Mouse (Mus musculus): ENCODE results near the gene Olfr95. TPM values are rescaled to one million over a fixed set of nuclear protein-coding genes. Genes with fewer than 3 reads are reported as not detected.
"Not testable (repeated sequence)": the region's sequence is repeated elsewhere in the genome, so short reads cannot be mapped to it uniquely, and the experiment has no call there.

Olfr95 gene
- polyA plus RNA-seq (2015; fragmentation: Nextera tagmentation; extraction: Ambion mirVana), result not detected in 2 replicates

GRCm38 (mm10) chr17:37213018-37213417, at the start of gene Olfr95:
Gene Olfr95, minus strand, starts transcription at chr17:37213118.
- Histone ChIP-seq H3K4me3 (replicated peaks) (no peak within 1 kb of the TSS), H3K36me3 (replicated peaks) (no peaks in the 10 kb centered on the region), H3K4me2 (no peak within 1 kb of the TSS), H3K9ac (no peak within 1 kb of the TSS), H3K27me3 (peaks cover 15% of the 10 kb centered on the region), H3K27ac (replicated peaks) (no peak within 1 kb of the TSS), H3K9me3 (replicated peaks) (no peaks in the 10 kb centered on the region), H3K4me1 (replicated peaks) (no peaks in the 10 kb centered on the region)
- ATAC-seq (ENCODE audit: insufficient read depth), result no peak
- WGBS (ENCODE audit: insufficient replicate concordance), result 37% methylated on average over 3 of the region's 3 CpGs

- no peak for ATAC-seq (ENCODE audit: insufficient read depth)
- H3K9ac ChIP-seq, result no peak overlapping the region
- H3K27me3 ChIP-seq, result no peaks in the 10 kb centered on the region
- H3K36me3 ChIP-seq (replicated peaks), result no peaks in the 10 kb centered on the region
- H3K27ac ChIP-seq (replicated peaks), result no peak overlapping the region
- WGBS (ENCODE audit: insufficient replicate concordance), result 0% methylated on average over 1 of the region's 1 CpGs
- no peaks in the 10 kb centered on the region for H3K4me1 ChIP-seq (replicated peaks)
- no peak overlapping the region for H3K4me3 ChIP-seq (replicated peaks)
- H3K4me2 ChIP-seq, result no peak overlapping the region
- H3K9me3 ChIP-seq (replicated peaks), result no peaks in the 10 kb centered on the region
Observed at GRCm38 (mm10) chr17:37250544-37250943, 37.6 kb upstream of the Olfr95 start.

GRCm38 (mm10) chr17:37249460-37249859, 36.5 kb upstream of the Olfr95 start:
- Histone ChIP-seq H3K9ac (no peak overlapping the region), H3K36me3 (replicated peaks) (no peaks in the 10 kb centered on the region), H3K4me1 (replicated peaks) (no peaks in the 10 kb centered on the region), H3K27me3 (no peaks in the 10 kb centered on the region), H3K27ac (replicated peaks) (no peak overlapping the region), H3K9me3 (replicated peaks) (no peaks in the 10 kb centered on the region), H3K4me2 (no peak overlapping the region), H3K4me3 (replicated peaks) (no peak overlapping the region)
- no peak for ATAC-seq (ENCODE audit: insufficient read depth)

GRCm38 (mm10) chr17:37246715-37247114, 33.8 kb upstream of the Olfr95 start:
- Histone ChIP-seq H3K4me3 (replicated peaks) (no peak overlapping the region), H3K27ac (replicated peaks) (no peak overlapping the region), H3K4me1 (replicated peaks) (no peaks in the 10 kb centered on the region), H3K9ac (no peak overlapping the region), H3K9me3 (replicated peaks) (no peaks in the 10 kb centered on the region), H3K27me3 (no peaks in the 10 kb centered on the region), H3K4me2 (no peak overlapping the region), H3K36me3 (replicated peaks) (no peaks in the 10 kb centered on the region)
- 21% methylated on average over 5 of the region's 5 CpGs for WGBS (ENCODE audit: insufficient replicate concordance)
- no peak for ATAC-seq (ENCODE audit: insufficient read depth)

- Histone ChIP-seq H3K27me3 (no peaks in the 10 kb centered on the region), H3K36me3 (replicated peaks) (no peaks in the 10 kb centered on the region), H3K4me3 (replicated peaks) (no peak overlapping the region), H3K9ac (no peak overlapping the region), H3K4me1 (replicated peaks) (no peaks in the 10 kb centered on the region), H3K9me3 (replicated peaks) (no peaks in the 10 kb centered on the region), H3K27ac (replicated peaks) (no peak overlapping the region), H3K4me2 (no peak overlapping the region)
- peak; percentile 52; the same call in 1 of the 2 replicates for ATAC-seq (ENCODE audit: insufficient read depth)
- WGBS (ENCODE audit: insufficient replicate concordance), result 24% methylated on average over 3 of the region's 3 CpGs
Observed at GRCm38 (mm10) chr17:37242198-37242597, 29.3 kb upstream of the Olfr95 start.

GRCm38 (mm10) chr17:37237230-37237629, 24.3 kb upstream of the Olfr95 start, which contains the start of gene Olfr97:
Gene Olfr97, minus strand, starts transcription at chr17:37237330.
- not testable (repeated sequence) for H3K9ac ChIP-seq; H3K9me3 ChIP-seq (replicated peaks); H3K4me3 ChIP-seq (replicated peaks); H3K4me2 ChIP-seq; H3K36me3 ChIP-seq (replicated peaks); H3K4me1 ChIP-seq (replicated peaks); H3K27ac ChIP-seq (replicated peaks); H3K27me3 ChIP-seq; ATAC-seq (ENCODE audit: insufficient read depth)
- WGBS (ENCODE audit: insufficient replicate concordance), result 70% methylated on average over 2 of the region's 2 CpGs

GRCm38 (mm10) chr17:37221879-37222278, 9.0 kb upstream of the Olfr95 start:
- Histone ChIP-seq H3K9me3 (replicated peaks) (no peaks in the 10 kb centered on the region), H3K4me1 (replicated peaks) (no peaks in the 10 kb centered on the region), H3K9ac (no peak overlapping the region), H3K4me2 (no peak overlapping the region), H3K36me3 (replicated peaks) (no peaks in the 10 kb centered on the region), H3K27ac (replicated peaks) (no peak overlapping the region), H3K4me3 (replicated peaks) (no peak overlapping the region), H3K27me3 (no peaks in the 10 kb centered on the region)
- no peak for ATAC-seq (ENCODE audit: insufficient read depth)
- WGBS (ENCODE audit: insufficient replicate concordance), result 11% methylated on average over 1 of the region's 1 CpGs

- 32% methylated on average over 4 of the region's 4 CpGs for WGBS (ENCODE audit: insufficient replicate concordance)
- H3K27me3 ChIP-seq, result no peaks in the 10 kb centered on the region
- no peak within 1 kb of the TSS for H3K27ac ChIP-seq (replicated peaks)
- no peak within 1 kb of the TSS for H3K4me3 ChIP-seq (replicated peaks)
- H3K4me2 ChIP-seq, result no peak within 1 kb of the TSS
- no peak within 1 kb of the TSS for H3K9ac ChIP-seq
- H3K4me1 ChIP-seq (replicated peaks), result no peaks in the 10 kb centered on the region
- no peaks in the 10 kb centered on the region for H3K36me3 ChIP-seq (replicated peaks)
- ATAC-seq (ENCODE audit: insufficient read depth), result no peak
- H3K9me3 ChIP-seq (replicated peaks), result no peaks in the 10 kb centered on the region
Observed at GRCm38 (mm10) chr17:37219846-37220245, 6.9 kb upstream of the Olfr95 start, which contains the start of gene Olfr96. Gene Olfr96, plus strand, starts transcription at chr17:37220146.

- WGBS (ENCODE audit: insufficient replicate concordance), result 60% methylated on average over 3 of the region's 3 CpGs
- Histone ChIP-seq H3K27me3 (no peaks in the 10 kb centered on the region), H3K4me1 (replicated peaks) (no peaks in the 10 kb centered on the region), H3K9me3 (replicated peaks) (no peaks in the 10 kb centered on the region), H3K4me3 (replicated peaks) (no peak overlapping the region), H3K4me2 (no peak overlapping the region), H3K36me3 (replicated peaks) (no peaks in the 10 kb centered on the region), H3K27ac (replicated peaks) (no peak overlapping the region), H3K9ac (no peak overlapping the region)
- no peak for ATAC-seq (ENCODE audit: insufficient read depth)
Observed at GRCm38 (mm10) chr17:37218486-37218885, 5.6 kb upstream of the Olfr95 start.

GRCm38 (mm10) chr17:37210884-37211768, 1.8 kb downstream of the Olfr95 start:
- Histone ChIP-seq H3K27me3 (peaks cover 15% of the 10 kb centered on the region), H3K4me3 (replicated peaks) (no peak overlapping the region), H3K27ac (replicated peaks) (no peak overlapping the region), H3K4me1 (replicated peaks) (no peaks in the 10 kb centered on the region), H3K36me3 (replicated peaks) (no peaks in the 10 kb centered on the region), H3K4me2 (no peak overlapping the region), H3K9ac (no peak overlapping the region), H3K9me3 (replicated peaks) (no peaks in the 10 kb centered on the region)
- no peak for ATAC-seq (ENCODE audit: insufficient read depth)
- WGBS (ENCODE audit: insufficient replicate concordance), result 15% methylated on average over 40 of the region's 40 CpGs

GRCm38 (mm10) chr17:37203917-37204236, 9.0 kb downstream of the Olfr95 start:
- Histone ChIP-seq H3K9ac (no peak overlapping the region), H3K4me3 (replicated peaks) (no peak overlapping the region), H3K27me3 (peaks cover under 1% of the 10 kb centered on the region; the same call in 1 of the 2 replicates), H3K4me2 (no peak overlapping the region), H3K9me3 (replicated peaks) (no peaks in the 10 kb centered on the region), H3K36me3 (replicated peaks) (no peaks in the 10 kb centered on the region), H3K4me1 (replicated peaks) (no peaks in the 10 kb centered on the region), H3K27ac (replicated peaks) (no peak overlapping the region)
- no peak for ATAC-seq (ENCODE audit: insufficient read depth)
- 26% methylated on average over 3 of the region's 3 CpGs for WGBS (ENCODE audit: insufficient replicate concordance)

All from liver, embryonic 15.5 days (tissue).